Comparison of ENCODE assay signal across 9 mouse cellular contexts in the genomic region with DNA sequence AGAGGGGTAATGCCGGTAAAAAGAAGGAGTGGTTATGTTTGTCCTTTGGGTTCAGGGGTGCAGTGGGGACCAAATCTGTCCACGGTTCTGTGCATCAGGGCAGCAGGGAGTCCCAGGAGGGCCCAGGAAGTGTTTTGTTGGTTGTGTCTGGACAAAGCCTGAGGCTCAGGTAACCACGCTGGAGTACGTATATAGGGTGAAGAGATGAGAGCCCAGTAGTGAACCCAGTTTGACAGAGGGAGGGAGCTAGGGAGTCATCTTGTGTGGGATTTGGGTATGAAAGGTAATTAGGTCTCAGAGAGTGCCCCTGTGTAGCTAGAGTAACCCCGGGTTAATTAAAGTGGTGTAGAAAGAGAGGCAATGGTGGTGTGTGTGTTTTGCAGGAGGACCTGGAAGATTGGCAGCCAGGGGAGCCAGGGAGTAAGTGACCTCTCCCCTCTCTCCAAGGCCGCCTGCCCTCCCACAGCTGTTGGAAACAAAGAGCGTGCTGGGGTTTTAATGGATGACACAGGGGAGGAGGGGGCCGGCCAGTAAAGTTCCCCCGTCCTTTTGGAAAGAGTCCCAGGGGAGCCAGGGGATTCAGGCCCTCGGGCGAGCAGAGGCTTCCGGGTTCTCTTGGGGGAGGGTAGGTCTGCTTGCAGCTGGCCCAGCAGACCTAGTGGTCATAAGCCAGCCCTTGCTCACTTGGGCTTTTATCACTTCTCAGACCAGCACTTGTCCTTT. TPM values are rescaled to one million over a fixed set of nuclear protein-coding genes. Genes with fewer than 3 reads are reported as not detected.
DNase-seq lines count a peak whose midpoint lies in the region; ATAC-seq and TF ChIP-seq lines count a peak whose summit lies in the region.
"Had no signal": no experiment of that assay in that cellular context is flagged by ENCODE, and none has a peak within 500 bp of the region (broad histone marks: within the 10 kb centered on the region; RNA-seq: fewer than 3 reads in every experiment).

No protein-coding gene starts in this region.

- DNase-seq in lung, adult 18-20 months: peak; percentile 7 to 24
- DNase-seq in lung, postnatal 25 days (ENCODE audit: low spot score): no peak
- peak; percentile 16 to 18 for DNase-seq in cerebellum, postnatal 25 days
- DNase-seq in heart, postnatal 0 days (ENCODE audit: low spot score): peak; percentile 49
- peak; percentile 81 for DNase-seq in limb, embryonic 11.5 days (ENCODE audit: low spot score)
- peak; percentile 12 to 23 for DNase-seq in urinary bladder, postnatal 36 days (ENCODE audit: low spot score in 2 of 2)
- no peak for DNase-seq in thymus, postnatal 36 days

- peaks cover 4% of the 10 kb centered on the region; the same call in 1 of the 2 replicates for H3K9me3 ChIP-seq in heart, postnatal 0 days (replicated peaks; ENCODE audit: control insufficient read depth, low read length)
- no peaks in the 10 kb centered on the region for H3K9me3 ChIP-seq in limb, embryonic 11.5 days (ENCODE audit: control insufficient read depth, low read length)
- H3K9me3 ChIP-seq in midbrain, embryonic 16.5 days (replicated peaks; ENCODE audit: control insufficient read depth, low read length, poor library complexity, severe bottlenecking): no peaks in the 10 kb centered on the region

- no peaks in the 10 kb centered on the region for H3K27me3 ChIP-seq in heart, postnatal 0 days (ENCODE audit: control insufficient read depth, insufficient read depth, low read length)
- H3K27me3 ChIP-seq in limb, embryonic 11.5 days (ENCODE audit: control insufficient read depth, insufficient read depth, low read length): no peaks in the 10 kb centered on the region
- no peaks in the 10 kb centered on the region for H3K27me3 ChIP-seq in midbrain, embryonic 16.5 days (ENCODE audit: control insufficient read depth, insufficient read depth, low read depth, low read length)

- peaks cover 11% of the 10 kb centered on the region; the same call in 1 of the 2 replicates for H3K4me1 ChIP-seq in heart, postnatal 0 days (ENCODE audit: control insufficient read depth, insufficient read depth)
- no peaks in the 10 kb centered on the region; the same call in 1 of the 2 replicates for H3K4me1 ChIP-seq in limb, embryonic 11.5 days (ENCODE audit: control insufficient read depth, insufficient read depth, low read length)
- peaks cover 27% of the 10 kb centered on the region for H3K4me1 ChIP-seq in midbrain, embryonic 16.5 days (ENCODE audit: control insufficient read depth, insufficient read depth, low read length)

- peak overlapping the region; percentile 87 for H3K4me2 ChIP-seq in heart, postnatal 0 days (ENCODE audit: low read depth, low read length)
- H3K4me2 ChIP-seq in limb, embryonic 11.5 days (ENCODE audit: low read depth, severe bottlenecking): peak overlapping the region; percentile 52
- H3K4me2 ChIP-seq in midbrain, embryonic 16.5 days (ENCODE audit: low read length): peak overlapping the region; percentile 73

- WGBS in heart, postnatal 0 days: 5% methylated on average over 12 of the region's 12 CpGs
- under 1% methylated on average over 12 of the region's 12 CpGs for WGBS in limb, embryonic 11.5 days
- WGBS in midbrain, embryonic 16.5 days: 2% methylated on average over 12 of the region's 12 CpGs

- peak; percentile 46 for ATAC-seq in heart, postnatal 0 days (ENCODE audit: insufficient read depth, low read depth)
- ATAC-seq in limb, embryonic 11.5 days (ENCODE audit: insufficient number of reproducible peaks, low FRiP score, low TSS enrichment, low read depth): peak; percentile 61
- ATAC-seq in midbrain, embryonic 16.5 days: peak; percentile 48

- TF ChIP-seq CTCF in heart, postnatal 0 days (IDR thresholded peaks at IDR 0.05; ENCODE audit: low read depth): no peak

- H3K27ac ChIP-seq in heart, postnatal 0 days (ENCODE audit: low read depth): peak overlapping the region; percentile 85
- peak overlapping the region; percentile 97 for H3K27ac ChIP-seq in limb, embryonic 11.5 days (replicated peaks; ENCODE audit: low read depth, low read length)
- peak overlapping the region; percentile 94 for H3K27ac ChIP-seq in midbrain, embryonic 16.5 days (ENCODE audit: low read length)

- no peaks in the 10 kb centered on the region for H3K36me3 ChIP-seq in heart, postnatal 0 days (replicated peaks; ENCODE audit: control insufficient read depth, insufficient read depth, low read length)
- H3K36me3 ChIP-seq in limb, embryonic 11.5 days (ENCODE audit: control insufficient read depth, insufficient read depth, low read length): no peaks in the 10 kb centered on the region
- H3K36me3 ChIP-seq in midbrain, embryonic 16.5 days (ENCODE audit: control insufficient read depth, insufficient read depth, low read length): no peaks in the 10 kb centered on the region

- peak overlapping the region; percentile 92 for H3K9ac ChIP-seq in heart, postnatal 0 days (replicated peaks; ENCODE audit: low read depth, low read length)
- peak overlapping the region; percentile 97 for H3K9ac ChIP-seq in limb, embryonic 11.5 days (ENCODE audit: low read length)
- H3K9ac ChIP-seq in midbrain, embryonic 16.5 days (ENCODE audit: low read depth, low read length): peak overlapping the region; percentile 97

- no peak for TF ChIP-seq EP300 in heart, postnatal 0 days (IDR thresholded peaks at IDR 0.05; ENCODE audit: low read depth)

- H3K4me3 ChIP-seq in heart, postnatal 0 days (ENCODE audit: low read depth, low read length): peak overlapping the region; percentile 94
- peak overlapping the region; percentile 95 for H3K4me3 ChIP-seq in limb, embryonic 11.5 days (ENCODE audit: low read depth, low read length)
- H3K4me3 ChIP-seq in midbrain, embryonic 16.5 days (ENCODE audit: low read depth, low read length): peak overlapping the region; percentile 90

RNA-seq across cellular contexts. Expression of gene Tmeff1, which starts 1.3 kb away (rescaled TPM):
- 17.7 and 31.6 TPM in 2 replicates for total RNA-seq in heart, postnatal 0 days (2014; rRNA removed; ENCODE audit: low replicate concordance)
- 14.7 and 15.2 TPM in 2 replicates for polyA plus RNA-seq in heart, postnatal 0 days (2015; fragmentation: Nextera tagmentation; extraction: Ambion mirVana)
- 128 TPM in 2 replicates for polyA plus RNA-seq in limb, embryonic 11.5 days (2014; fragmentation: Nextera tagmentation; extraction: Ambion mirVana)
- polyA plus RNA-seq in midbrain, embryonic 16.5 days (2015; fragmentation: Nextera tagmentation; extraction: Ambion mirVana): 228 and 263 TPM in 2 replicates
- total RNA-seq: common myeloid progenitor, adult 5-6 weeks had no signal

RNA-seq across cellular contexts. Expression of gene Msantd3, which starts 46.5 kb away (rescaled TPM):
- 18.1 and 25.9 TPM in 2 replicates for total RNA-seq in heart, postnatal 0 days (2014; rRNA removed; ENCODE audit: low replicate concordance)
- 21.3 and 23.0 TPM in 2 replicates for polyA plus RNA-seq in heart, postnatal 0 days (2015; fragmentation: Nextera tagmentation; extraction: Ambion mirVana)
- polyA plus RNA-seq in limb, embryonic 11.5 days (2014; fragmentation: Nextera tagmentation; extraction: Ambion mirVana): 39.5 and 43.3 TPM in 2 replicates
- 23.6 and 29.8 TPM in 2 replicates for polyA plus RNA-seq in midbrain, embryonic 16.5 days (2015; fragmentation: Nextera tagmentation; extraction: Ambion mirVana)

Comparison
In these comparisons a context has a peak if more than half of its experiments do, and no peak if none do; other contexts are left out.
1. DNase-seq: peak in lung, adult 18-20 months (2 of 2), cerebellum, postnatal 25 days (2 of 2), heart, postnatal 0 days (single experiment), limb, embryonic 11.5 days (single experiment) and urinary bladder, postnatal 36 days (2 of 2); none in lung, postnatal 25 days (single experiment) and thymus, postnatal 36 days (0 of 2).
2. Peak in every context shown above with its lines, with median percentiles within 50 percentile points of each other: ATAC-seq, H3K27ac ChIP-seq, H3K4me2 ChIP-seq, H3K4me3 ChIP-seq and H3K9ac ChIP-seq.